Mouse (Mus musculus) heart, adult 18-20 months (tissue): ENCODE data around the gene Cwc27. TPM values are rescaled to one million over a fixed set of nuclear protein-coding genes. Genes with fewer than 3 reads are reported as not detected.

Source experiments
- DNase-seq, 2 experiments: peaks; one replicate each; pipeline ENCODE4 v3.0.0; 2021 to 2022; ENCODE audit warnings: mixed read lengths in 1 of 2
- total RNA-seq, 2 experiments: library from RNA; stranded (reverse); gene quantifications; 2 replicates each; pipeline ENCODE4 v1.2.3; 2021

Gene Cwc27
- total RNA-seq, 2 experiments from 2014 or later, result 12.9 to 17.3 TPM

DNA sequence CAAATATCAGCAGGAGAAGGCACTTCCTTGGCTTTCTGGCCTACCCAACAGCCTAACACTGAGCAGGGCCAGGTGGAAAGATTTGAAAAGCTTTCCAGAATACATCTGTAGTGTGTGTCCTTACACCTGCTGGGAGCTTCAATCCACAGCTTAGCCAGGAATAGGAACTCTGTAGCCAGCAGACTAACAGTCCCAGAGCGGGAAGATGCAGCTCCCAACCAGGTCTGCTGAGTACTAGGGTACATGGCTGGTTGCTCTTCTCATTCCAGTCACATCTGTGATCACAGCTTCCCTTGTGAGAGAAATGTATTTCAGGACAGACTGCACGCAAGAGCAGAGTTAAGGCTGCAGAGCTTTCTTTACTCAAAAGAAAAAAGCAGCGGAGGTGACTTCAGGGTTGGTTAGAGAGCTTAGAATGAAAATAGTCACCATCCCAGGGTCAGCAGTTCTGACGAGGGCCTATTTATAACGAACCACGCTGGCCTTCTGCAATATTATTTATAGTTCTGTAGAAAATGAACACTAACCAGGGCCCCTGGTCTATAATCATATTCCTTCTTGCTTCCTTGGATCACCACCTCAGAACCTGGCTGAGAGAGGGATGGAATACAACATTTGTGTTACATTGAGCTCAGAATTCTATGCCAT is 171.0 kb downstream of the Cwc27 start:
- peak; percentile 35 to 42 for DNase-seq

- no peak for DNase-seq
These were observed 172.8 kb downstream of the Cwc27 start for GRCm38 (mm10) chr13:104644185-104644584.

DNA sequence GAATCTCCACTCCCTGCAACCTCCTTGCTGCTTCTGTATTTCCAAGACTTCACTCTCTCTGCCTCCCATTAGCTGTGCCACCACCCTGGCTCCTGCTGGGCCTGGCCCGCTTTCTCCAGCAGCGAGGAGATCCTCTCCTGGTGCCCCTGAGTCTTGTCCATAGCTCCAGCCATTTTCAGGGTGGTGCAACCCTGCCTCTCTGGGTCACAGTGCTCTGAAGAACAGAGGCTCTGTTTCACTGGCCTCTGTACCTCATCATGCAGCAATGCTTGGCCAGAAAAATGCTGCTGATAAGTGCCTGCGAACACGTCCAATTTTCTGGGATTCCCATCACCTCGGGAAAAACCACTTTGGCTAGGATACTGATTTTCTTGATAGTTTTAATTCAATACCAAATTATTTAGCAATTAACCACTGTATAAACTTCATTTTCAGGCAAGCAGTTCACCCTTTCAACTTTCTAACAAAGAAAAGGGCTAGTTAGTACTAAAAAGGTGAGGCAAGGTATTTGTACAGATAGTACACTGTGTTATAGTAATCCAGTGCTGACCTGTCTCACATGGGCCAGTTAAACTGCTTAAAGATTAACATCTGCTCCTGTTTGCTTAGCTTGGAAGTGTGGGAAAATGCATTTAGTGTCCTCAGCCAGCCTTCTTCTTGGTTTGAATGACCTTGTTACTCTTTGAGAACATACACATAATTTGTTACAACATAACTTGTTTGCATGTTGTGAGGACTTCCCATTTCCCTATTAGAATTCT is 176.1 kb downstream of the Cwc27 start:
- DNase-seq, result no peak

DNA sequence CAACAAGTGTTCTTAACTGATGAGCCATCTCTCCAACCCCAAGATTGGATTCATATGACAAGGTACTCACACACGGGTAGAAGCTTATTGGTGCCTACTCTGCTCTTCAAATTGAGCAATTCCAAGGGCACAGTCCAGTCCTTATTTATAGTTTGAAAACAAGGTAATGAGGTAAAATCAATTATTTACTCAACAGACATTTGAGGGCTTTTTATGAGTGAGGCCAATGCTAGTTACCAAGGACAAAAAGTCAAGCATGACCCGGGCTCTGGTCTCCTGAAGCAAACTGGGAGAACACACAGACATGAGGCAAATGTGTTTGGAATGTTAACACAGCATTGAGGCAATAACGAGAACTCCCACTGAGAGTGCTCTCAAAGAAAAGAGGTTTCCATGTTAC is 178.0 kb downstream of the Cwc27 start:
- no peak for DNase-seq

GRCm38 (mm10) chr13:104635965-104636462 is 180.9 kb downstream of the Cwc27 start:
- peak in 1 of 2 experiments; percentile 28 for DNase-seq

DNA sequence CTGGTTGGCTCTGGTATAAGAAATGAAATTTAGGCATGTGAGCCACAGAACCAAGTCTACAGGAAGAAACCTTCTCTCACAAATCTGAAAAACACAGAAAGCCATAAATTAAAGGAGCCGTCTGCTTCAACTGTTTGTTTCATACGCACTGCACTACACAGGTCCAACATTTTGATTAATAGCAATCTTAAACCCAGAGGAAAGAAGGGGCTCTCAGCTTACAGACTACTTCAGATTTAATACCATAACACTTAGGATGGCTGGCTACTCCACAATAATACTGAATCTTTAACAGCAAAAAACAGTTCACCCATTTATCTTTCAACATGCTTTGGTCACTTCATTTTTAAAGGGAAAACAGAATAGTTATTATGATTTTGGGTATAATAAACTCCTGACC is 182.2 kb downstream of the Cwc27 start:
- no peak for DNase-seq

- peak; percentile 44 for DNase-seq
These were observed 184.3 kb downstream of the Cwc27 start for GRCm38 (mm10) chr13:104632427-104633167.

DNA sequence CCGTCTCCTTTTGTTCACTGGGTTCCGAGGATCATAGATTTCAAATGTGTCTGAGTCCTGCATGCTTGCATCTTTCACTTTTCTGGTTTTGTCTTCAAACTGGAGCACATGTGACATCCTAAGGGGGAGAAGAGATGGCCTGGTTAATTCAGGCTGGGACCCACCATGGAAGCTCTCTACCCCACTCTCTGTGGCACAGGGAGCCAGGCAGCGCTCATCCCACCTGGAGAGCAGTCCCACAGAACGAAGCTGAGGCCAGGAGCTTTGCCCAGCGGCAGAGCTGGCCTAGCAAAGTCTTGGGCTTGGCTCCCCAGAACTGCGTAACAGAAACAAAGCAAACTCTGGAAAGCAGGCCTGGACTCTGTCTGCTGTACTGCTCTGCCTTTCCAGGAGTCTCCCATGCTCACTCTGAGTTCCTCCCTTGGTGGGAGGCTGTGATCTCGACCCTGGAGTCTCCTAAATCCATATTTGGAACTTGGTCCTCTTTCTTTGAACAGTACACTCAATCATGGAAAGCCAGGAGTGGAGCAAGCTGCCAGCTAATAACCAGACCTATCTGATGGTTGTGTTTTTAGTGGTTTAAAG is 185.2 kb downstream of the Cwc27 start:
- no peak for DNase-seq

GRCm38 (mm10) chr13:104630808-104631207 is 186.1 kb downstream of the Cwc27 start:
- DNase-seq, result no peak

- no peak for DNase-seq
These were observed 187.3 kb downstream of the Cwc27 start for GRCm38 (mm10) chr13:104629621-104630020.

GRCm38 (mm10) chr13:104628019-104628418 is 188.9 kb downstream of the Cwc27 start:
- DNase-seq, result no peak

DNA sequence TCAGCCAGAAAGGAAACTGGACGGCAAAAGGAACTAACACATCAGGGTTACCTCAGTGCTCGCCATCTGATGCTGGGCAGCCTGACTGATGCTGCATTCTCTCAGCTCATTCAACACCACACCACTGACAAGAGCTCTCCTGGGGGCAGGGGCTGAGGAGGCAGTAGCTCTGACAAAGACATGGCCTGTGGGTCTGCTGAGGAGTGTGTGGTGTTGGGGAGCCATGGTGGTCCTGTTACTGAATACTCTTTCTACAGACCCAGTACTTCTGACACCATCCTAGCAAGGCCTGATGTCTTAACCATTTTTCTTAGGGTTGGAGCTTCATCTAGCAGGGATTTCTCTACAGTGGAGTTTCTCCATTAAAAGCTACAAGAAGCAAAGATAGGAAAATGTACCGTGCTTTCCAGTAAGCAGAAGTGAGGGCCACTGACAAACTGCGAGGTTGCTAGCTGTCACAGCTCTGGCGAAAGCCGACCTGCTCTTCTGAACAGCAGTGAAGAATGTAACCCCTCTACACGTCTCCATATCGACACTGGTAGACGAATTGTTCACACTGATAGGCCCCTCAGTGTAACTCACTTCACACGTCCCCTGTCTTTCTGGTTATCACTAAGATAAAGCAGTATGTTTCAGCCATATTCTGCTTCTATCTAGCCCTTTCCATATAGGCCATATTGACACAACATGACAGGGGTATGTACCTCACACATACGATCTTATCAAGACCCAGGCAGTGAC is 189.6 kb downstream of the Cwc27 start:
- no peak for DNase-seq

GRCm38 (mm10) chr13:104623130-104623891 is 193.6 kb downstream of the Cwc27 start:
- no peak for DNase-seq

DNA sequence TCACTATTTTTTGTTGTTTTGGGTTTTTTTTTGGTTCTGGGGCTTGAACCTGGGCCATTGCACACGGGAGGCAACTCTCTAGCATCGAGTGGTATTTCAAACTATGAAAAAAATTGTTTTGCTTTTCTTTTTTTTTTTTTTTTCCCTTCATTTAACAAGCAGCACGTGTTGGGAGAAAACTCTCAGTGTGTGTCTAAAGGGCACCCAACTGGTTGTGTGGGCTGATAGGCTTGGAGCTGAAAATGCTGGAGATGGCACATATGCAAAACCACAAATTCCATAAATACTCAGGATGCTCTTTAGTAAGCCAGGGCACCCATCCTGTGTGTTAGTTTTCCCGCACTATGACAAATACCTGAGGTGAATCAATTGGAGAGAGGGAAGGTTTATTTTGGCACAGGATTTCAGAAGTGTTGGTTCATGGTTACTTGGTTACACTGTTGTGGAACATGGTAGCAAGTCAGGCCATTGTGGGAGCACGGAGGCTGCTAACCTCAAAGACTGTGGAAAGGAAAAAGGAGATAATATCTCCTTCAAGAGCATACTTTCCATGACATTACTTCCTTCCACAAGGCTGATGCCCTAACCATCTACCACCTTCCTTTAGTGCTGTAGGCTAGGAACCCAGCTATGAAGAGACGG is 194.7 kb downstream of the Cwc27 start:
- no peak for DNase-seq

- DNase-seq, result no peak
These were observed 196.5 kb downstream of the Cwc27 start for GRCm38 (mm10) chr13:104620423-104620822.

DNA sequence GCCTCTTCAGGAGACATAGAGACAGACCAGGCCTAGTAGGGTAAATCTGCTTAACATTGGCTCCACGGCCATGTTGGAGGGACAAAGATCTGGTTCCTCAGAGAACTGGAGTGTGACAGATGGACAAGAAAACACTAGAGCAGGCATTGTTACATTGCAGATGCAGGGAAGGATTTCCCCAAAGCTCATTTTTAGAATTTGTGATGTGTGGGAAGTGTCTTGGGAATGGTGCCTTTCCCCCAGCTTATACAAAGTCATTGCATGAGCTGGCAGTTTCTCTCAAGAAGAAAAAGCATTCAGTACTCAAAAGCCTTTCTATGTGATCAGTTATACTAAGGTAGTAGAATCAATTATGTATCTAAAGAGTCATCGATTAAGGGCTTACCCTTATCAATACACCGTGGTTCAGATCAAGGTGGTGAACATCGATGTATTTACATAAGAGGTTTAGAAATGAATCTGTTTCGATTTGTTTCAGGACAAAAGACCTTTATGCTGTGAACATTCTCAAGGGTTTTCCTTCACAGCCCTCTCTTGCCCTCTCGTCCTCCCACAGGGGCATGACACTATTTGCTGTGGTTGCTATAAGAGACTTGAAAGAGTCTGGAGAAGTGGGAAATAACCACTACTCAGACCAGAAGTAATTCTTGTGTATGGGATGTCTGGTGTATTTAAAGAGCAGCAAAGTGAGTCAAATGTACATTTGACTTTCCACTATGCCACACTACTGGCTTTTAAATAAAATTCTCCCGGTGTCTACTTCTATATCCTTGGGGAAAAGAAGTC is 197.2 kb downstream of the Cwc27 start:
- no peak for DNase-seq

- DNase-seq, result no peak
These were observed 199.7 kb downstream of the Cwc27 start for GRCm38 (mm10) chr13:104617201-104617600.

- DNase-seq, result no peak
These were observed 200.7 kb downstream of the Cwc27 start for GRCm38 (mm10) chr13:104615999-104616810.

GRCm38 (mm10) chr13:104615111-104615510 is 201.8 kb downstream of the Cwc27 start:
- DNase-seq, result no peak
